Mouse (Mus musculus) thymus, postnatal 36 days (tissue): Measurements from ENCODE around the gene Acbd6.
A peak's percentile ranks its signal among the peaks of the same experiment; 100 is the strongest.

Source experiments
- DNase-seq, 2 experiments: peaks; one replicate each; pipeline ENCODE4 v3.0.0; 2022; ENCODE audit warnings: mixed read lengths in 2 of 2

Acbd6 gene

GRCm38 (mm10) chr1:155654961-155655360 lies 97.0 kb downstream of the Acbd6 start:
- no peak for DNase-seq

DNA sequence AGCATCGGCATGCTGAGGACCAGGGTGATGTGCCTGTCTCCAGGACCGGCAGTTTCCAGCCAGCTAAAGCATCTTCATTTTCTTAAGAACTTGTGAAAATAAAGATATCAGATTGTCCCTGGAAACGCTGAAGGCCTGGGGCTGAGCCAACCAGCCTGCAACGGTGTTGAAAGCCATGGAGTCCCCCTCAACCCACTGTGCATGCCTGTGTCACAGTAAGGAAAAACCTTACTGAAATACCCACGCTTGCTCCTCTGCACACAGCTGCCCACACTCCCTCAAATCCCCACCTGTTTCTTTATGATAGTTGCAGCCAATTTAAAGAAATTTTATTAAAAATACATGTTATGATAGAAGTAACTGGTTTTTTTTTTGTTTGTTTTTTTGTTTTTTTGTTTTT lies 98.4 kb downstream of the Acbd6 start:
- no peak for DNase-seq

DNA sequence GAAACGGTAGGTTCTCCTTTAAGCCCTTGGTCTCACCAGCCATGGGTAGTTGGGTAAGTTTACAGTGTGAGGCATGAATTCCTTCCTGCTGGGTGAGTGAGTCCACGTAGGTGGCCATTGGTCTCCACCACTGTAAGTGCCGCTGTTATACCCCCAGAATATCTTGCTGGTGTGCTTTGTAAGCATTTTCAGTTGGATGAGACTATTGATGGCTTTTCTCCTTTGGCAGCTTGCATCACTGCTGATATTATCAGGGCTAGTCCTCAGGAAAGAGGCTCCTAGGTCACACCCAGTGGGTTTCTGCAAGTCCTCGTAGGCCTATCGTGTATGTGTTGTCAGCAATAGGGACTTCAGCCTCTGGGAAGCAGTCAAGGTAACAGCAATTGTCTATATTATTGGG lies 106.1 kb downstream of the Acbd6 start:
- DNase-seq = no peak

- no peak for DNase-seq
These were observed 117.7 kb downstream of the Acbd6 start for GRCm38 (mm10) chr1:155675570-155675969.

DNA sequence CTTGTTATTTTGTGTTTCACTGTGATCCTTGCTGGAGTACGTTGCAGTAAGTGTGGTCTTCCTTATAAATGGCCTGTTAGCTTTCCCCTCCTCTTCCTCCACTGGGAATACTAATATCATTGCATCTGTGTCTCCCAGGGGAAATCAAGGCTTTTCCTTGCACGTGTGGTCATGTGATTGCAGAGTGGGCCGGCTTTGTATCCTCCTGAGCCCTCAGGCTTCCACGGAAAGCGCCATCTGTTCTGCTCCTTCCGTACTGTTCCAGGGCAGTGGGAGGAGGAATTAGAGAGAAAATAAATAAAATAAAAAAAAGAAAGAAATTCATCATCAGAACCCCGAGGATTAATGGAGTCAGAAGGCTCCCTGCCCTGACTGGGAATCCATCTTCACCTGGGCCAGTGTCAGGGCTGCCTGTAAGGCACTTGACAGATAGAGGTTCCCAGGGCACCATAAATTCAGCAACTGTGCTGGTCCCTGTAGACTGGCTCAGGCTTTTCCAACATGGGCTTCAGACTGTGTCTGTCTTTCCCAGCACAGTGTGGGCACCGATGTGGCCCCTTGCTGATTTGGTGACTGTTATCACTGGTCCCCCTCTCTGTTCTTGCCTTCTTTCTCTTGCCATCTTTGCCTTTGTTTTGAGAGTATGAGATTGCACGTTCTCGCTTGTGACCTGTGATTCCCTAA lies 123.3 kb downstream of the Acbd6 start:
- DNase-seq = no peak

DNA sequence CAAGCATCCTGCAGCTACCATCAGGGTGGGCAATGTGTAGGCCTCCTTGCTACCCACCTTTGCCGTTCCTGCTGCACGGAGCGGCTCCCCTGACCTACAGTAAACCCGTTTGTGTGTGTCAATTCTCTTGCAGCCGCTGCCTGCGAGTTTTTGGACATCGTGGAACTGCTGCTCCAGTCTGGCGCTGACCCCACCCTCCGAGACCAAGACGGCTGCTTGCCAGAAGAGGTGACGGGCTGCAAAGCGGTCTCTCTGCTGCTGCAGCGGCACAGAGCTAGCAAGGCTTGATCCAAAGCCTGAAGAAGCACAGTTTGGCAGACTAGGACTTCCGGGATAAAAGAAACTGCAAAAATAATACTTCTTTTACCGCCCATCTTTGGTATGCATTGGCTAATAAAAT lies 128.9 kb downstream of the Acbd6 start:
- no peak for DNase-seq

- no peak for DNase-seq
These were observed 131.2 kb downstream of the Acbd6 start for GRCm38 (mm10) chr1:155689141-155689540.

- DNase-seq = no peak
These were observed 131.6 kb downstream of the Acbd6 start for GRCm38 (mm10) chr1:155689558-155689957.

GRCm38 (mm10) chr1:155692230-155692629 lies 134.3 kb downstream of the Acbd6 start:
- DNase-seq = no peak

- DNase-seq = no peak
These were observed 135.1 kb downstream of the Acbd6 start for GRCm38 (mm10) chr1:155693026-155693425.

- DNase-seq = no peak
These were observed 135.5 kb downstream of the Acbd6 start for GRCm38 (mm10) chr1:155693443-155693842.

DNA sequence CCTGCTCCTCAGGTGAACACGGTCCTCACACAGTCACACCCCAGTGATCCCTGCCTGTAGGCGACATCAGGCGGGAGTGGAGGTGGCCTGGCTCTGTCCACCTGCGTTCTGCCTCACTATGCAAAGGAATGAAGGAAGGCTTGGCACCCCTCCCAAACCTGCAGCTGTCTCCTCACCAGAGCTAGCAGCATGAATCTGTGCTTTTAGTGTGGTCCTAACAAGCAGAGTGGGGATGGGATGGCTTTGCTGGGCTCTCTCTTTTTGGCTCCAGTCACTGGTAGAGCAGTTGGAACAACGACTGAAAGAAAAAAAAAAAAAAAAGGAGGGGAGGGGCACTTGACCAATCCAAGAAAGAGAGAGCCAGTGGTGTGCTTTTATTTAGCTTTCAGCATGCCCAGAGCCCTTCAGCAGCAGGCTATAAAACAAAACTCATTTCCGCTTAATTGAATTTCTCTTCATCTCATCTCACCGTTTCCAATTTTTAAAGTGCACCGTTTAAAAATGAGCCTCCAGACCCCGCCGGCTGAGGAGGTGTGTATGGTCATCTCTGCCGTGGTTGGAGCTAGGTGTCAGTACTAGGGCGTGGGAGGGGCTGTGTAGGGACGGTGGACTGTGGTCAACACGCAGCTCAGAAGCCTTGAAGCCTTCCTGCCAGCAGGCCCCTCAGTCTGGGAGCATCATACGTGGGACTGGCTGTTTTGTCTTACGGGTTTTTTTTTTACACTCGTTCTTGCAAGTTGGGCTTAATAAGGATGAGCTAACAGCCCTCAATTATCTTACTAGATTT lies 140.6 kb downstream of the Acbd6 start:
- no peak for DNase-seq

DNA sequence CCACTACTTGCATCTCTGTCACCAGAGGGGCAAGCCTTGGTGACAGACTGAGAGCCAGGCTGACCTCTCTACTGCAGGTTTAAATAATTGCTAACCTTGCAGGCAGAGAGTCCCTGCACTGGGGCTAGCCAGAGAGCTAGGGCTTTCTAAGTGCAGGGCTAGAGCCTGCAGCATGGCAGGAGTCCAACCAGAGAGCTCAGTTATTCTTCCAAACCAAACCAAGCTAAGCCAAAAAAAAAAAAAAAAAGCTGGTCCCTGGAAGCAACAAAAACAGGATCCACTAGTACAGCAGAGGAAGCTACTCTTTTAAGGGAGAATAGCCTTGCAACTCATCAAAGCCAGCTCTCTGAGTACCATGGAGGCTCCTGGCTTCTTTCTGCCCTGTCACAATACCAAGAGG lies 143.0 kb downstream of the Acbd6 start:
- DNase-seq = no peak

DNA sequence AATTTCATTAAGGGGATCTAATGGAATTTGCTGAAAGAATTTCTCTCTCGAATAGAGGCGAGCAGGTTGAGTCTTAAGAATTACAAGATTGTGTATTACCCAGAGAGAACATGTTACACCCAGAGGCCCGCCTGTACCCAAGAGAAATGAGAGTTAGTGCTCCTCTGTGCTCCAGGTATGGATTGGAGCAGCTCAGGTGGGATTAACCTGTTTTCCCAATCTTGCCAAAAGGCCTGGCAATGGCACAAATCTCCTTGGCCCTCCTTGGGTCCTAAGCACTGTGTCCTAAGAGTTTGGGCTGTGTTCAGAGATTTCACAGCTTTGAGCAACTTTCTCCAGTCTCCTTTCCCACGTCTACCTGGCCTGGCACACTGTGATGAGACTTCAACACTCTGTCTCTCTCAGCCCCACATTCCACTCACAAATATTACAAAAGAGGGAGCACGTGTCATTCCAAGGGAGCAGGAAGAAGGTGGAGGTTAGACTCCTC lies 145.3 kb downstream of the Acbd6 start:
- no peak for DNase-seq

DNA sequence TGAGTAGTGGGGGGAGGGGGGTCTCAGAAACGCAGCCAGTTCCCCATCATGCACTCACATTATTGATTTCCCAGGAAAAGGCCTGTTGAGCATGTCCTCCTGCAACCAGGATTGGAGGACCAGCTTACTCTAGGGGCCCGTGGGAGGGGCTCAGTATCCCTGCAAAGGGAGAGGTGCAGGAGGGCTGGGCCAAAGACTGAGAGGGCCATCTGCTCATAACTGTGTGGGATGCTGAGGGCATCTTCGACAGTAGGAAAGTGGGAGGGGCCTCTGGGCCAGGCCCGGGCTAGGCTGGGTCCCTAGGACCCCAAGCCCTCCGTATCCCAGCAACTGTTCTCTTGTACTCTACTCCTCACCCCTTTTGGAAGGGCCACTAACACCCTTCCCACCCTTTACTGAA lies 146.3 kb downstream of the Acbd6 start:
- no peak for DNase-seq

DNA sequence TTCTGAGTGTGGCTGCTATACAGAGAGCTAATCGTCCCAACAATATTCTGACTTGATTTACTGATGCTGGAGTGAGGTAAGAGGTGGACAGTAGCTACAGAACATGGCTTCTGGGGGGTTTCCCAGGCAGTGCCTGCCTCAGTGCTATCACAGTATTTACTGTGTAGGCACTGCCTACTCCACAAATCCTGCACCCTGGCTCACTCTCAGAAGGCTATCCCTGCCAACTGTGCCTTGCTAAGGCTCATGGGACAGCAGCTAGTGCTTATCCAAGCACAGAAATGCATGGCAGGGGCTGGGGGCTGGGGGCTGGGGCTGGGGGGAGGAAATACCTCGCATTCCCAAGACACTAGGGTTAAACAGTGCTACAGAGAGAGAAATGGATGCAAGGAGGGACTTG lies 155.4 kb downstream of the Acbd6 start:
- no peak for DNase-seq

GRCm38 (mm10) chr1:155715366-155715765 lies 157.4 kb downstream of the Acbd6 start:
- no peak for DNase-seq

DNA sequence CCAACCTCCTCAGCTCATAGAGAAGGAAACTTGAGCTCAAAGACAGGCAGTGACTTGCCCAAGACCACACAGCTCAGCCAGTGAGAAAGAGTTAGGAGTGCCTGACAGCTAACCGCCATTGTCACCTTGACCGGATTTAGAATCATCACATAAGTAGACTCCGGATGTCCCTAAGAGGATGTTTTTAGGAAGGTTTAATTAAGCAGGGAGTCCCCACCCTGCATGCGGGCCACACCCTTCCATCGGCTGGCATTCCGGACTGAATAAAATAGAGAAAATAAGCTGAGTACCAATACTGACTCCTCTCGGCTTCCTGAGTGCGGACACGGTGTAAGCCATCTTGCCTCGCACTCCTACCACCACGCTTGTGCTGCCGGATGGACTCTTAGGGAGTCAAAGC lies 159.4 kb downstream of the Acbd6 start:
- no peak for DNase-seq

GRCm38 (mm10) chr1:155718851-155719250 lies 160.9 kb downstream of the Acbd6 start:
- DNase-seq = no peak

GRCm38 (mm10) chr1:155720006-155720405 lies 162.1 kb downstream of the Acbd6 start:
- DNase-seq = no peak

DNA sequence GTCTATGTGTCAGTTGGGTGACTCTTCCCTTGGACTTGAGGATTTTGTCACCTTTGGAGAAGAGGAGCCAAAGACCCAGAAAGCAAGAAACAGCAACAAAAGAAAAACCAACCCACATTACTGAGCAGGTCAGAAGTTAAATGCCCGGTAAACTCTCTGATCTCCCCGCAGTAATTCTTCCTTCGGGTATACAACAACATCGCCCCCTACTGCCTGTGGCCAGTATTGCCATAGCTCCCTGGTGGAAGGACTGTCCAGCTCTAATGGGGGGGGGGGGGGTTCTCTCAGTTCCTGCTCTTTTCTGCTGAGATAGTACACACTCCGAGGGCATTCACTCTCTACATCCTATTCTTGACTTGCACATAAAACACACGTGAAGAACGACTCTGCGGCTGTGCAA lies 163.5 kb downstream of the Acbd6 start:
- DNase-seq = peak; percentile 22 to 24

GRCm38 (mm10) chr1:155722185-155722584 lies 164.3 kb downstream of the Acbd6 start:
- peak; percentile 32 to 37 for DNase-seq

GRCm38 (mm10) chr1:155724301-155724700 lies 166.4 kb downstream of the Acbd6 start:
- DNase-seq = no peak

DNA sequence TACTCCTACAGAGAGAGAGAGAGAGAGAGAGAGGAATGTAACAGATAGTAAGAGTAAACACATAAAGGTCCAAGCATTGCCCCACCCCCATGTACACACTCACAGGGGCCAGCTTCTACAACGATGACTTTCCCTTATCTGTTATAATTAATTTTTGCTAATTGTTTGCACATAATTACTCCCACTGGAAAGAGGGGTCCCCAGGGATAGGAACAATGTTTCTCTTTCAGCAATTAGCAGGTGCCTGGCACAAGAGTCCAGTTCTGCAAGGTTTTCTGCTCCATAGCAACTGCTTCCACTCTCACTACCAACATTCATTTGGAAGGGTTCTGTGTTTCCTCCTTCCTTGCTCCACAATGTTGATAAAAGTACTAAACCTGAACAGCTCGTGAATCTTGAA lies 168.0 kb downstream of the Acbd6 start:
- no peak for DNase-seq
